Mouse (Mus musculus): ENCODE data around the gene Adgrl3. TPM values are rescaled to one million over a fixed set of nuclear protein-coding genes. Genes with fewer than 3 reads are reported as not detected.

The Adgrl3 gene
- polyA plus RNA-seq, 1 experiment from 2014 or later: 18.8 TPM

GRCm38 (mm10) chr5:81077990-81078389, 58.1 kb downstream of the Adgrl3 start:
- no peak overlapping the region for H3K4me2 ChIP-seq (ENCODE audit: low read depth, low read length)
- H3K9me3 ChIP-seq (replicated peaks; ENCODE audit: control insufficient read depth, low read length): no peaks in the 10 kb centered on the region
- ATAC-seq (replicated peaks; ENCODE audit: insufficient number of reproducible peaks, low FRiP score, low TSS enrichment, low read depth) (no peak), DNase-seq (ENCODE audit: low spot score) (no peak)
- no peak overlapping the region for H3K4me3 ChIP-seq (ENCODE audit: low read depth, low read length)
- 81% methylated on average over 1 of the region's 1 CpGs for WGBS
- H3K36me3 ChIP-seq (replicated peaks; ENCODE audit: control insufficient read depth, insufficient read depth, low read depth, low read length): no peaks in the 10 kb centered on the region
- H3K4me1 ChIP-seq (ENCODE audit: control insufficient read depth, insufficient read depth, low read length): no peaks in the 10 kb centered on the region
- H3K27ac ChIP-seq (replicated peaks; ENCODE audit: low read depth, low read length): no peak overlapping the region
- H3K9ac ChIP-seq (replicated peaks; ENCODE audit: low read length): no peak overlapping the region
- H3K27me3 ChIP-seq (ENCODE audit: control insufficient read depth, insufficient read depth, low read length): no peaks in the 10 kb centered on the region

- Histone ChIP-seq H3K4me2 (ENCODE audit: low read depth, low read length) (no peak overlapping the region), H3K27me3 (ENCODE audit: control insufficient read depth, insufficient read depth, low read length) (no peaks in the 10 kb centered on the region), H3K27ac (replicated peaks; ENCODE audit: low read depth, low read length) (no peak overlapping the region), H3K4me1 (ENCODE audit: control insufficient read depth, insufficient read depth, low read length) (no peaks in the 10 kb centered on the region), H3K9me3 (replicated peaks; ENCODE audit: control insufficient read depth, low read length) (no peaks in the 10 kb centered on the region), H3K9ac (replicated peaks; ENCODE audit: low read length) (no peak overlapping the region), H3K4me3 (ENCODE audit: low read depth, low read length) (no peak overlapping the region), H3K36me3 (replicated peaks; ENCODE audit: control insufficient read depth, insufficient read depth, low read depth, low read length) (no peaks in the 10 kb centered on the region)
- ATAC-seq (replicated peaks; ENCODE audit: insufficient number of reproducible peaks, low FRiP score, low TSS enrichment, low read depth): no peak
- WGBS: 81% methylated on average over 5 of the region's 5 CpGs
- DNase-seq (ENCODE audit: low spot score): no peak
Measured at GRCm38 (mm10) chr5:81083698-81084360, 63.9 kb downstream of the Adgrl3 start.

- no peaks in the 10 kb centered on the region for H3K9me3 ChIP-seq (replicated peaks; ENCODE audit: control insufficient read depth, low read length)
- ATAC-seq (replicated peaks; ENCODE audit: insufficient number of reproducible peaks, low FRiP score, low TSS enrichment, low read depth): no peak
- no peaks in the 10 kb centered on the region for H3K36me3 ChIP-seq (replicated peaks; ENCODE audit: control insufficient read depth, insufficient read depth, low read depth, low read length)
- H3K4me1 ChIP-seq (ENCODE audit: control insufficient read depth, insufficient read depth, low read length): no peaks in the 10 kb centered on the region
- H3K27ac ChIP-seq (replicated peaks; ENCODE audit: low read depth, low read length): no peak overlapping the region
- no peaks in the 10 kb centered on the region for H3K27me3 ChIP-seq (ENCODE audit: control insufficient read depth, insufficient read depth, low read length)
- H3K4me3 ChIP-seq (ENCODE audit: low read depth, low read length): no peak overlapping the region
- no peak overlapping the region for H3K9ac ChIP-seq (replicated peaks; ENCODE audit: low read length)
- H3K4me2 ChIP-seq (ENCODE audit: low read depth, low read length): no peak overlapping the region
- DNase-seq (ENCODE audit: low spot score): no peak
- 67% methylated on average over 4 of the region's 4 CpGs for WGBS
Measured at GRCm38 (mm10) chr5:81085152-81085551, 65.2 kb downstream of the Adgrl3 start.

DNA sequence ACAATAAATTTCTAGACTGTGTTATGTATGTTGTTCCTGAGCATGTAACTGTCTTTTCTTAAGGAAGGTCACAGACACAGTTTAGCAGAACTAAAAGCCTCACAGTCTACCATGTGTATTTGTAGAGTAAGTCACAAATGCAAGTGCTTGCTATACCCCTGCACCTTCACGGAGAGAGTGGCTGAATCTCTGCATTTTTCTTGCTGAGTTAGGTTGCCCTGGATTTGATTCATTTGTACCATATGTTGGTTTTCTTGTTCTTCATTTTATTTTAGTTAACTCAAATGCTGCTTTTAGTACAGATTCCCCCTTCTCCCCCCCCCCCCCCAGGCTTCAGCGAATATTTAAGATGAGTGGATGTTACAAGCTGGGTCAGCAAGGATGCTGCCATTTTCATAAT, 68.7 kb downstream of the Adgrl3 start:
- no peak overlapping the region for H3K27ac ChIP-seq (replicated peaks; ENCODE audit: low read depth, low read length)
- no peak overlapping the region for H3K4me3 ChIP-seq (ENCODE audit: low read depth, low read length)
- no peak overlapping the region for H3K4me2 ChIP-seq (ENCODE audit: low read depth, low read length)
- WGBS: 75% methylated on average over 2 of the region's 2 CpGs
- no peaks in the 10 kb centered on the region for H3K36me3 ChIP-seq (replicated peaks; ENCODE audit: control insufficient read depth, insufficient read depth, low read depth, low read length)
- ATAC-seq (replicated peaks; ENCODE audit: insufficient number of reproducible peaks, low FRiP score, low TSS enrichment, low read depth) (no peak), DNase-seq (ENCODE audit: low spot score) (no peak)
- H3K9ac ChIP-seq (replicated peaks; ENCODE audit: low read length): no peak overlapping the region
- H3K9me3 ChIP-seq (replicated peaks; ENCODE audit: control insufficient read depth, low read length): no peaks in the 10 kb centered on the region
- no peaks in the 10 kb centered on the region for H3K4me1 ChIP-seq (ENCODE audit: control insufficient read depth, insufficient read depth, low read length)
- no peaks in the 10 kb centered on the region for H3K27me3 ChIP-seq (ENCODE audit: control insufficient read depth, insufficient read depth, low read length)

DNA sequence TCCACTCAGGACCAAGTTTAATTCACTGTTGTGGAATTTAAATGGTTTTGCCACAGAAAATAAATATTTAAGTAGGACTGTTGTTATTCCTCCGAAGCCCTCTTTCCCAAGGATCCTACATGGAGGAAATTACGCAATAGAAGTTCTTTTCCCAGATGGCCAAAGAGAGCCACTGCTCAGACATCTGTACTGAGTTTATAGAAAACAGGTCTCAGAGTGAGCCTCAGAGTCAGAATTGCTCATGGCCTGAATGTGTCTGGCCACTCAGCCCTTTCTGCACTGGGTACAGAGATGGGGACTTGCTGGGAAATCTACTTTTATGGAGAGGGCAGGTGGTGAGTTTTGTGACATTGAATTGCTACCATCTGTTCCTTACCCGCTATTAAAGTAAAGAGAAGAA, 74.7 kb downstream of the Adgrl3 start:
- H3K4me1 ChIP-seq (ENCODE audit: control insufficient read depth, insufficient read depth, low read length): no peaks in the 10 kb centered on the region
- DNase-seq (ENCODE audit: low spot score) (peak; percentile 47), ATAC-seq (replicated peaks; ENCODE audit: insufficient number of reproducible peaks, low FRiP score, low TSS enrichment, low read depth) (no peak)
- H3K27ac ChIP-seq (replicated peaks; ENCODE audit: low read depth, low read length): no peak overlapping the region
- no peak overlapping the region for H3K9ac ChIP-seq (replicated peaks; ENCODE audit: low read length)
- 49% methylated on average over 3 of the region's 3 CpGs for WGBS
- no peak overlapping the region for H3K4me2 ChIP-seq (ENCODE audit: low read depth, low read length)
- H3K36me3 ChIP-seq (replicated peaks; ENCODE audit: control insufficient read depth, insufficient read depth, low read depth, low read length): no peaks in the 10 kb centered on the region
- no peaks in the 10 kb centered on the region for H3K9me3 ChIP-seq (replicated peaks; ENCODE audit: control insufficient read depth, low read length)
- no peaks in the 10 kb centered on the region for H3K27me3 ChIP-seq (ENCODE audit: control insufficient read depth, insufficient read depth, low read length)
- H3K4me3 ChIP-seq (ENCODE audit: low read depth, low read length): no peak overlapping the region

- ATAC-seq (replicated peaks; ENCODE audit: insufficient number of reproducible peaks, low FRiP score, low TSS enrichment, low read depth): no peak
- DNase-seq (ENCODE audit: low spot score): no peak
- no peaks in the 10 kb centered on the region for H3K4me1 ChIP-seq (ENCODE audit: control insufficient read depth, insufficient read depth, low read length)
- no peaks in the 10 kb centered on the region for H3K36me3 ChIP-seq (replicated peaks; ENCODE audit: control insufficient read depth, insufficient read depth, low read depth, low read length)
- no peak overlapping the region for H3K9ac ChIP-seq (replicated peaks; ENCODE audit: low read length)
- no peak overlapping the region for H3K4me3 ChIP-seq (ENCODE audit: low read depth, low read length)
- WGBS: 88% methylated on average over 4 of the region's 4 CpGs
- H3K27ac ChIP-seq (replicated peaks; ENCODE audit: low read depth, low read length): no peak overlapping the region
- H3K27me3 ChIP-seq (ENCODE audit: control insufficient read depth, insufficient read depth, low read length): no peaks in the 10 kb centered on the region
- no peak overlapping the region for H3K4me2 ChIP-seq (ENCODE audit: low read depth, low read length)
- H3K9me3 ChIP-seq (replicated peaks; ENCODE audit: control insufficient read depth, low read length): no peaks in the 10 kb centered on the region
Measured at GRCm38 (mm10) chr5:81097131-81097530, 77.2 kb downstream of the Adgrl3 start.

- H3K4me2 ChIP-seq (ENCODE audit: low read depth, low read length): no peak overlapping the region
- no peak overlapping the region for H3K27ac ChIP-seq (replicated peaks; ENCODE audit: low read depth, low read length)
- no peaks in the 10 kb centered on the region for H3K36me3 ChIP-seq (replicated peaks; ENCODE audit: control insufficient read depth, insufficient read depth, low read depth, low read length)
- ATAC-seq (replicated peaks; ENCODE audit: insufficient number of reproducible peaks, low FRiP score, low TSS enrichment, low read depth): no peak
- no peak overlapping the region for H3K9ac ChIP-seq (replicated peaks; ENCODE audit: low read length)
- H3K4me3 ChIP-seq (ENCODE audit: low read depth, low read length): no peak overlapping the region
- 74% methylated on average over 1 of the region's 1 CpGs for WGBS
- no peak for DNase-seq (ENCODE audit: low spot score)
- H3K4me1 ChIP-seq (ENCODE audit: control insufficient read depth, insufficient read depth, low read length): no peaks in the 10 kb centered on the region
- H3K27me3 ChIP-seq (ENCODE audit: control insufficient read depth, insufficient read depth, low read length): no peaks in the 10 kb centered on the region
- H3K9me3 ChIP-seq (replicated peaks; ENCODE audit: control insufficient read depth, low read length): no peaks in the 10 kb centered on the region
Measured at GRCm38 (mm10) chr5:81107431-81107830, 87.5 kb downstream of the Adgrl3 start.

DNA sequence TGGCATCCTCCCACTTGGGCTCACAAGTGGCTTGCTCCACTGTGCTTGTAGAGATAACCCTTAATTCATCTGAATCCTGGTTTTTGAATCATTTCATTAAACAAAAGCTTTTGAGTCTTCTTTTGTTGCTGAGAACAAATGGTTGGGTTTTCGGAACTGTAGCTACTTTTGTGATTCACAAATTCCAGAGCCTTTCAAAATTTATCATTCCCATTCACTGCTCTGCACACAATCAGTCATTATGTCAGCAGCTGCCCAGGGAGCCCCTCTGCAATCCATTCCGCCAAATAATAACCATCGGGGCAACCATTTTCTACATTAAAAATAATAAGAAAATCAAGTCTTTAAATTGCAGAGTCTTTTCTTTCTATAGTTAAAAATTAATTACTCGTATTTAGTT, 104.5 kb downstream of the Adgrl3 start:
- ATAC-seq (replicated peaks; ENCODE audit: insufficient number of reproducible peaks, low FRiP score, low TSS enrichment, low read depth) (no peak), DNase-seq (ENCODE audit: low spot score) (no peak)
- Histone ChIP-seq H3K4me2 (ENCODE audit: low read depth, low read length) (no peak overlapping the region), H3K9me3 (replicated peaks; ENCODE audit: control insufficient read depth, low read length) (no peaks in the 10 kb centered on the region), H3K27me3 (ENCODE audit: control insufficient read depth, insufficient read depth, low read length) (no peaks in the 10 kb centered on the region), H3K4me1 (ENCODE audit: control insufficient read depth, insufficient read depth, low read length) (no peaks in the 10 kb centered on the region), H3K36me3 (replicated peaks; ENCODE audit: control insufficient read depth, insufficient read depth, low read depth, low read length) (no peaks in the 10 kb centered on the region), H3K27ac (replicated peaks; ENCODE audit: low read depth, low read length) (no peak overlapping the region), H3K4me3 (ENCODE audit: low read depth, low read length) (no peak overlapping the region), H3K9ac (replicated peaks; ENCODE audit: low read length) (no peak overlapping the region)
- WGBS: 73% methylated on average over 4 of the region's 4 CpGs
